Comparison of ENCODE assay signal across 30 mouse cellular contexts in genomic region chr16:31624749-31625148, GRCm38 (mm10). TPM values are rescaled to one million over a fixed set of nuclear protein-coding genes. Genes with fewer than 3 reads are reported as not detected.
DNase-seq lines count a peak whose midpoint lies in the region; ATAC-seq and TF ChIP-seq lines count a peak whose summit lies in the region.
"Had no signal": no experiment of that assay in that cellular context is flagged by ENCODE, and none has a peak within 500 bp of the region (broad histone marks: within the 10 kb centered on the region; RNA-seq: fewer than 3 reads in every experiment).

No protein-coding gene starts in this region.

- H3K4me3 ChIP-seq in gastrocnemius, adult 2 months = no peak overlapping the region
- no peak overlapping the region for H3K4me3 ChIP-seq in liver, embryonic 11.5 days (ENCODE audit: low read depth, low read length)
- no peak overlapping the region for H3K4me3 ChIP-seq in liver, embryonic 16.5 days (ENCODE audit: low read depth, low read length)
- H3K4me3 ChIP-seq in forebrain, embryonic 15.5 days = no peak overlapping the region
- H3K4me3 ChIP-seq in forebrain, embryonic 10.5 days = no peak overlapping the region
- H3K4me3 ChIP-seq: erythroblast, embryonic 14.5 days; forebrain, embryonic 12.5 days; hindbrain, embryonic 12.5 days; limb, embryonic 12.5 days; midbrain, embryonic 13.5 days; neural tube, embryonic 13.5 days had no signal

- no peak for TF ChIP-seq CTCF in gastrocnemius, adult 2 months (IDR thresholded peaks at IDR 0.05)

- H3K27ac ChIP-seq in gastrocnemius, adult 2 months = peak overlapping the region; percentile 17; the same call in 1 of the 2 replicates
- no peak overlapping the region; the same call in 1 of the 2 replicates for H3K27ac ChIP-seq in liver, embryonic 11.5 days (ENCODE audit: low read depth, low read length)
- H3K27ac ChIP-seq in liver, embryonic 16.5 days (ENCODE audit: low read length) = no peak overlapping the region
- no peak overlapping the region for H3K27ac ChIP-seq in forebrain, embryonic 15.5 days (replicated peaks)
- H3K27ac ChIP-seq in forebrain, embryonic 10.5 days = no peak overlapping the region
- H3K27ac ChIP-seq: forebrain, embryonic 12.5 days; hindbrain, embryonic 12.5 days; limb, embryonic 12.5 days; macrophage; midbrain, embryonic 13.5 days; neural tube, embryonic 13.5 days; stomach, postnatal 0 days had no signal

- intact Hi-C loops in gastrocnemius, adult 2 months (cut with DNase I) = no loop called here

- H3K4me1 ChIP-seq in liver, embryonic 11.5 days (replicated peaks; ENCODE audit: control insufficient read depth, insufficient read depth, low read length) = peaks cover 13% of the 10 kb centered on the region; the same call in 1 of the 2 replicates
- peaks cover 4% of the 10 kb centered on the region; the same call in 1 of the 2 replicates for H3K4me1 ChIP-seq in liver, embryonic 16.5 days (ENCODE audit: control insufficient read depth, low read depth, low read length)
- no peaks in the 10 kb centered on the region for H3K4me1 ChIP-seq in forebrain, embryonic 15.5 days
- H3K4me1 ChIP-seq in forebrain, embryonic 10.5 days = peaks cover 15% of the 10 kb centered on the region
- H3K4me1 ChIP-seq: neural tube, embryonic 13.5 days had no signal

- WGBS in liver, embryonic 11.5 days = 50% methylated on average over 1 of the region's 1 CpGs
- WGBS in liver, embryonic 16.5 days (ENCODE audit: insufficient replicate concordance) = 19% methylated on average over 1 of the region's 1 CpGs
- 89% methylated on average over 1 of the region's 1 CpGs for WGBS in forebrain, embryonic 15.5 days
- 73% methylated on average over 1 of the region's 1 CpGs for WGBS in forebrain, embryonic 10.5 days

- H3K27me3 ChIP-seq in liver, embryonic 11.5 days (replicated peaks; ENCODE audit: control insufficient read depth, insufficient read depth, low read length) = no peaks in the 10 kb centered on the region
- H3K27me3 ChIP-seq in liver, embryonic 16.5 days (ENCODE audit: control insufficient read depth, insufficient read depth, low read depth, low read length) = no peaks in the 10 kb centered on the region
- no peaks in the 10 kb centered on the region for H3K27me3 ChIP-seq in forebrain, embryonic 15.5 days
- H3K27me3 ChIP-seq in forebrain, embryonic 10.5 days (ENCODE audit: poor library complexity, severe bottlenecking) = no peaks in the 10 kb centered on the region
- H3K27me3 ChIP-seq: CH12.LX; forebrain, embryonic 12.5 days; hindbrain, embryonic 12.5 days; limb, embryonic 12.5 days; midbrain, embryonic 13.5 days; neural tube, embryonic 13.5 days; Patski had no signal

- H3K9me3 ChIP-seq in liver, embryonic 11.5 days (ENCODE audit: control insufficient read depth, low read length) = no peaks in the 10 kb centered on the region
- no peaks in the 10 kb centered on the region for H3K9me3 ChIP-seq in liver, embryonic 16.5 days (replicated peaks; ENCODE audit: control insufficient read depth, low read length)
- H3K9me3 ChIP-seq in forebrain, embryonic 15.5 days = no peaks in the 10 kb centered on the region
- no peaks in the 10 kb centered on the region for H3K9me3 ChIP-seq in forebrain, embryonic 10.5 days
- H3K9me3 ChIP-seq: forebrain, embryonic 12.5 days; hindbrain, embryonic 12.5 days; limb, embryonic 12.5 days; midbrain, embryonic 13.5 days; neural tube, embryonic 13.5 days had no signal

- no peak for DNase-seq in gastrocnemius, adult 2 months
- DNase-seq in gastrocnemius, postnatal 25 days = no peak
- peak; percentile 54 for DNase-seq in c-Kit-negative CD71-positive TER-119-positive erythroid progenitor cells, embryonic 14.5 days (ENCODE audit: low read depth, low spot score)
- DNase-seq in liver, embryonic 11.5 days (ENCODE audit: low spot score) = no peak
- no peak for DNase-seq in forebrain, embryonic 10.5 days (ENCODE audit: extremely low spot score, low spot score)
- no peak for DNase-seq in adrenal gland, adult 18-20 months (ENCODE audit: low spot score in 2 of 2)
- DNase-seq: adrenal gland, postnatal 14 days; cerebellum, adult 9-11 months; gastrocnemius, postnatal 14 days; heart, postnatal 36 days; kidney, adult 11 months; kidney, postnatal 14 days; layer of hippocampus, adult 9-11 months; lung, adult 18-20 months; right cerebral cortex, postnatal 4 days; thymus, adult 18-20 months; thymus, postnatal 4 days had no signal

- no peak overlapping the region for H3K4me2 ChIP-seq in liver, embryonic 11.5 days
- no peak overlapping the region for H3K4me2 ChIP-seq in liver, embryonic 16.5 days (ENCODE audit: low read depth, low read length)
- H3K4me2 ChIP-seq in forebrain, embryonic 15.5 days (replicated peaks) = no peak overlapping the region
- H3K4me2 ChIP-seq: forebrain, embryonic 12.5 days; hindbrain, embryonic 12.5 days; limb, embryonic 12.5 days; midbrain, embryonic 13.5 days; neural tube, embryonic 13.5 days had no signal

- peak; percentile 89 for ATAC-seq in liver, embryonic 11.5 days (replicated peaks; ENCODE audit: low FRiP score)
- ATAC-seq in liver, embryonic 16.5 days (ENCODE audit: low read depth) = 0 out of 2 replicates have a peak, but pooled peaks have one; percentile 30
- ATAC-seq in forebrain, embryonic 15.5 days (replicated peaks) = no peak
- ATAC-seq: lung, postnatal 0 days; midbrain, embryonic 13.5 days; Patski had no signal

- no peaks in the 10 kb centered on the region for H3K36me3 ChIP-seq in liver, embryonic 11.5 days (ENCODE audit: control insufficient read depth, insufficient read depth, low read length)
- no peaks in the 10 kb centered on the region for H3K36me3 ChIP-seq in liver, embryonic 16.5 days (ENCODE audit: control insufficient read depth, insufficient read depth)
- no peaks in the 10 kb centered on the region for H3K36me3 ChIP-seq in forebrain, embryonic 15.5 days
- no peaks in the 10 kb centered on the region for H3K36me3 ChIP-seq in forebrain, embryonic 10.5 days (replicated peaks)
- H3K36me3 ChIP-seq: forebrain, embryonic 12.5 days; hindbrain, embryonic 12.5 days; limb, embryonic 12.5 days; midbrain, embryonic 13.5 days; neural tube, embryonic 13.5 days had no signal

- no peak overlapping the region for H3K9ac ChIP-seq in liver, embryonic 11.5 days (ENCODE audit: low read depth, low read length)
- H3K9ac ChIP-seq in liver, embryonic 16.5 days (ENCODE audit: low read depth, low read length) = no peak overlapping the region
- H3K9ac ChIP-seq in forebrain, embryonic 15.5 days (replicated peaks) = no peak overlapping the region
- H3K9ac ChIP-seq: forebrain, embryonic 12.5 days; hindbrain, embryonic 12.5 days; limb, embryonic 12.5 days; midbrain, embryonic 13.5 days; neural tube, embryonic 13.5 days had no signal

RNA-seq across cellular contexts. Expression of gene Dlg1, which starts 38.5 kb away (rescaled TPM):
- total RNA-seq in gastrocnemius, adult 2 months (2021) = 10 to 100 TPM; 58.7 to 60.8 TPM
- 10 to 100 TPM; 33.5 to 35.5 TPM for total RNA-seq in gastrocnemius, postnatal 25 days (2021)
- 25.2 and 25.3 TPM in 2 replicates for polyA plus RNA-seq in liver, embryonic 11.5 days (2014; fragmentation: Nextera tagmentation; extraction: Ambion mirVana)
- 6.4 and 6.7 TPM in 2 replicates for polyA plus RNA-seq in liver, embryonic 16.5 days (2015; fragmentation: Nextera tagmentation; extraction: Ambion mirVana)
- polyA plus RNA-seq in forebrain, embryonic 15.5 days (2015; fragmentation: Nextera tagmentation; extraction: Ambion mirVana) = 17.7 and 20.9 TPM in 2 replicates
- 30.9 TPM in 2 replicates for polyA plus RNA-seq in forebrain, embryonic 10.5 days (2016; fragmentation: Nextera tagmentation; extraction: Ambion mirVana)
- 100 to 1,000 TPM in 1 of 2 experiments, 10 to 100 TPM in 1; 80.1 to 117 TPM for total RNA-seq in adrenal gland, adult 18-20 months (2021)
